12 mouse cellular contexts compared by ENCODE assay signal in genomic region chr4:70219776-70220175, GRCm38 (mm10).
DNase-seq lines count a peak whose midpoint lies in the region; ATAC-seq and TF ChIP-seq lines count a peak whose summit lies in the region.
"Had no signal": no experiment of that assay in that cellular context is flagged by ENCODE, and none has a peak within 500 bp of the region (broad histone marks: within the 10 kb centered on the region; RNA-seq: fewer than 3 reads in every experiment).

No protein-coding gene starts in this region.

- no peak for TF ChIP-seq CTCF in heart, postnatal 0 days (IDR thresholded peaks at IDR 0.05; ENCODE audit: low read depth)
- TF ChIP-seq CTCF in thymus, adult 2 months (IDR thresholded peaks at IDR 0.05; ENCODE audit: borderline replicate concordance, control insufficient read depth, extremely low read depth, insufficient read depth, low read length, poor library complexity) = no peak

- H3K9ac ChIP-seq in embryonic facial prominence, embryonic 12.5 days = no peak overlapping the region
- no peak overlapping the region for H3K9ac ChIP-seq in hindbrain, embryonic 15.5 days
- no peak overlapping the region for H3K9ac ChIP-seq in hindbrain, embryonic 12.5 days
- H3K9ac ChIP-seq in heart, postnatal 0 days (replicated peaks; ENCODE audit: low read depth, low read length) = no peak overlapping the region
- H3K9ac ChIP-seq: limb, embryonic 15.5 days had no signal

- WGBS in embryonic facial prominence, embryonic 12.5 days = 85% methylated on average over 4 of the region's 4 CpGs
- 87% methylated on average over 4 of the region's 4 CpGs for WGBS in embryonic facial prominence, embryonic 10.5 days
- 78% methylated on average over 4 of the region's 4 CpGs for WGBS in hindbrain, embryonic 15.5 days
- WGBS in hindbrain, embryonic 12.5 days = 81% methylated on average over 4 of the region's 4 CpGs
- 61% methylated on average over 4 of the region's 4 CpGs for WGBS in heart, postnatal 0 days
- 94% methylated on average over 4 of the region's 4 CpGs for WGBS in thymus, adult 2 months

- no peak overlapping the region for H3K4me3 ChIP-seq in embryonic facial prominence, embryonic 12.5 days
- H3K4me3 ChIP-seq in embryonic facial prominence, embryonic 10.5 days = no peak overlapping the region
- no peak overlapping the region for H3K4me3 ChIP-seq in hindbrain, embryonic 15.5 days
- no peak overlapping the region for H3K4me3 ChIP-seq in hindbrain, embryonic 12.5 days
- H3K4me3 ChIP-seq in heart, postnatal 0 days (ENCODE audit: low read depth, low read length) = no peak overlapping the region
- no peak overlapping the region for H3K4me3 ChIP-seq in thymus, adult 2 months (ENCODE audit: control insufficient read depth, insufficient read depth, low read length)
- H3K4me3 ChIP-seq: limb, embryonic 15.5 days had no signal

- no peaks in the 10 kb centered on the region for H3K27me3 ChIP-seq in embryonic facial prominence, embryonic 12.5 days
- no peaks in the 10 kb centered on the region for H3K27me3 ChIP-seq in embryonic facial prominence, embryonic 10.5 days (replicated peaks; ENCODE audit: low read depth, poor library complexity, severe bottlenecking)
- H3K27me3 ChIP-seq in hindbrain, embryonic 15.5 days = no peaks in the 10 kb centered on the region
- H3K27me3 ChIP-seq in hindbrain, embryonic 12.5 days = no peaks in the 10 kb centered on the region
- no peaks in the 10 kb centered on the region for H3K27me3 ChIP-seq in heart, postnatal 0 days (ENCODE audit: control insufficient read depth, insufficient read depth, low read length)
- H3K27me3 ChIP-seq in thymus, adult 2 months (ENCODE audit: control insufficient read depth, insufficient read depth, low read length) = no peaks in the 10 kb centered on the region
- H3K27me3 ChIP-seq: limb, embryonic 15.5 days had no signal

- no peak overlapping the region for H3K4me2 ChIP-seq in embryonic facial prominence, embryonic 12.5 days (replicated peaks)
- H3K4me2 ChIP-seq in hindbrain, embryonic 15.5 days = no peak overlapping the region
- no peak overlapping the region for H3K4me2 ChIP-seq in hindbrain, embryonic 12.5 days (replicated peaks)
- H3K4me2 ChIP-seq in heart, postnatal 0 days (ENCODE audit: low read depth, low read length) = no peak overlapping the region
- H3K4me2 ChIP-seq: limb, embryonic 15.5 days had no signal

- peaks cover 41% of the 10 kb centered on the region for H3K36me3 ChIP-seq in embryonic facial prominence, embryonic 12.5 days
- peaks cover 65% of the 10 kb centered on the region for H3K36me3 ChIP-seq in embryonic facial prominence, embryonic 10.5 days (replicated peaks)
- H3K36me3 ChIP-seq in hindbrain, embryonic 15.5 days = peaks cover 19% of the 10 kb centered on the region
- H3K36me3 ChIP-seq in hindbrain, embryonic 12.5 days = peaks cover 43% of the 10 kb centered on the region
- H3K36me3 ChIP-seq in heart, postnatal 0 days (replicated peaks; ENCODE audit: control insufficient read depth, insufficient read depth, low read length) = peaks cover 14% of the 10 kb centered on the region; the same call in 1 of the 2 replicates
- peaks cover 10% of the 10 kb centered on the region; the same call in 1 of the 2 replicates for H3K36me3 ChIP-seq in thymus, adult 2 months (ENCODE audit: control insufficient read depth, insufficient read depth, low read length)

- H3K27ac ChIP-seq in embryonic facial prominence, embryonic 12.5 days = 0 out of 2 replicates have a peak overlapping the region, but pooled peaks have one; percentile 2
- H3K27ac ChIP-seq in embryonic facial prominence, embryonic 10.5 days (replicated peaks) = no peak overlapping the region
- H3K27ac ChIP-seq in hindbrain, embryonic 15.5 days (replicated peaks) = 0 out of 2 replicates have a peak overlapping the region, but pooled peaks have one; percentile 12
- H3K27ac ChIP-seq in hindbrain, embryonic 12.5 days = no peak overlapping the region
- peak overlapping the region; percentile 12; the same call in 1 of the 2 replicates for H3K27ac ChIP-seq in heart, postnatal 0 days (ENCODE audit: low read depth)
- H3K27ac ChIP-seq in thymus, adult 2 months (ENCODE audit: control insufficient read depth, insufficient read depth, low read length) = no peak overlapping the region
- H3K27ac ChIP-seq: stomach, postnatal 0 days had no signal

- no peaks in the 10 kb centered on the region for H3K9me3 ChIP-seq in embryonic facial prominence, embryonic 12.5 days
- H3K9me3 ChIP-seq in embryonic facial prominence, embryonic 10.5 days = no peaks in the 10 kb centered on the region
- H3K9me3 ChIP-seq in hindbrain, embryonic 15.5 days = no peaks in the 10 kb centered on the region
- H3K9me3 ChIP-seq in hindbrain, embryonic 12.5 days (replicated peaks) = no peaks in the 10 kb centered on the region
- no peaks in the 10 kb centered on the region for H3K9me3 ChIP-seq in heart, postnatal 0 days (replicated peaks; ENCODE audit: control insufficient read depth, low read length)
- H3K9me3 ChIP-seq: limb, embryonic 15.5 days had no signal

- TF ChIP-seq EP300 in heart, postnatal 0 days (IDR thresholded peaks at IDR 0.05; ENCODE audit: low read depth) = no peak

- TF ChIP-seq POLR2A in thymus, adult 2 months (IDR thresholded peaks at IDR 0.05; ENCODE audit: control insufficient read depth, extremely low read depth, insufficient read depth, low read length, poor library complexity) = no peak

- no peak for ATAC-seq in embryonic facial prominence, embryonic 12.5 days (ENCODE audit: insufficient number of reproducible peaks, insufficient read depth, low FRiP score, low TSS enrichment)
- ATAC-seq in hindbrain, embryonic 15.5 days (ENCODE audit: low FRiP score, low read depth) = no peak
- ATAC-seq in hindbrain, embryonic 12.5 days (ENCODE audit: low FRiP score) = no peak
- ATAC-seq in heart, postnatal 0 days (ENCODE audit: insufficient read depth, low read depth) = no peak
- ATAC-seq in granulocyte monocyte progenitor cell, adult 5-6 weeks (replicated peaks; ENCODE audit: poor library complexity, severe bottlenecking) = no peak

- peaks cover 18% of the 10 kb centered on the region for H3K4me1 ChIP-seq in embryonic facial prominence, embryonic 12.5 days
- peaks cover 4% of the 10 kb centered on the region; the same call in 1 of the 2 replicates for H3K4me1 ChIP-seq in embryonic facial prominence, embryonic 10.5 days
- peaks cover 10% of the 10 kb centered on the region; the same call in 1 of the 2 replicates for H3K4me1 ChIP-seq in hindbrain, embryonic 15.5 days (replicated peaks)
- H3K4me1 ChIP-seq in hindbrain, embryonic 12.5 days = peaks cover 20% of the 10 kb centered on the region; the same call in 1 of the 2 replicates
- no peaks in the 10 kb centered on the region for H3K4me1 ChIP-seq in heart, postnatal 0 days (ENCODE audit: control insufficient read depth, insufficient read depth)
- no peaks in the 10 kb centered on the region for H3K4me1 ChIP-seq in thymus, adult 2 months (replicated peaks; ENCODE audit: control insufficient read depth, insufficient read depth, low read length)

- no peak for DNase-seq in embryonic facial prominence, embryonic 10.5 days (ENCODE audit: low spot score)
- DNase-seq in MN1 (ENCODE audit: low spot score) = peak; percentile 78
- no peak for DNase-seq in heart, postnatal 0 days (ENCODE audit: low spot score)
- DNase-seq in thymus, adult 2 months = no peak
- DNase-seq: lung, postnatal 4 days; retina, postnatal 1 day had no signal

Comparison
In these comparisons a context has a peak if more than half of its experiments do, and no peak if none do; other contexts are left out.
1. H3K27ac ChIP-seq: peak in embryonic facial prominence, embryonic 12.5 days (single experiment), hindbrain, embryonic 15.5 days (single experiment) and heart, postnatal 0 days (single experiment); none in embryonic facial prominence, embryonic 10.5 days (single experiment), hindbrain, embryonic 12.5 days (single experiment) and thymus, adult 2 months (single experiment).